Mouse (Mus musculus) cerebellum, adult 2 months (tissue): ENCODE data around the gene AI593442.

ENCODE experiments used
- CTCF ChIP-seq: fragments of 200-500 bp; IDR thresholded peaks from 2 replicates; pipeline ENCODE4 v1.5.1; 2011; ENCODE audit warnings: low read depth, mild to moderate bottlenecking, control low read depth, low read length, moderate library complexity, borderline replicate concordance; ENCODE audit not compliant: insufficient read depth
- POLR2A ChIP-seq: fragments of 200-500 bp; IDR thresholded peaks from 2 replicates; pipeline ENCODE4 v1.6.1; 2011; ENCODE audit warnings: low read length, control low read depth, borderline replicate concordance; ENCODE audit not compliant: insufficient read depth

DNA sequence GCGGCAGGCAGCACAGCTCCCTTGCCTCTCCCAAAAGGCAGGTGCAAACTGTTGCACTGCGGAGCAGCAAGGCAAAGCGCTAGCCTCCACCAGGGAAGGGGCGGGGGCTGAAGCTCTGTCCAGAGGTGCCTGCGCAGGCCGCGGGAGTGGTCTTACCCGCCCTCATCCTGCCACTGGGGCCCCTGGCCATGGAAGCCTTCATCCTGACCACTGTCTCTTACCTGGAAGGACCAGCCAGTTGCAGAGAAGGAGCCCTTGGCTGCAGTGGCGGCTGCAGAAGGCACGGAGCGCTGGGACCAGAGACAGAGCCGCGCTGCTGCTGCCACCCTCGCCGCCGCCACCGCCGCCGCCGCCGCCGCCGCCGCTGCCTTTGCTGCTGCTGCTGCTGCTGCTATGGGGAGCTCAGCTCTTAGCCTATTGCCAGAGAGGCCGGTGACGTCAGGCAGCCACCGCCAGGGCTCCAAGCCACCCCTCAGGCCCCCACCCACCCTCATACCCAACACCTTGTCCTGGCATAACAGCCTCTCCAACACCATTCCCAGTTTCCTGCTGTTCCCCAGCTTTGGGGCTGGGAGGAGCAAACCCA is at the start of gene AI593442:
- TF ChIP-seq CTCF (no peak), POLR2A (no peak)
